Mouse (Mus musculus): ENCODE results near the gene Ntn5.
"Not testable (repeated sequence)": the region's sequence is repeated elsewhere in the genome, so short reads cannot be mapped to it uniquely, and the experiment has no call there.

Gene Ntn5

GRCm38 (mm10) chr7:45683396-45684050, at the start of gene Ntn5:
TSS of gene Ntn5 (plus strand) at chr7:45684022.
- ATAC-seq (ENCODE audit: insufficient number of reproducible peaks, low FRiP score, low TSS enrichment): no peak

GRCm38 (mm10) chr7:45634946-45635681, 48.7 kb upstream of the Ntn5 start:
- no peak for ATAC-seq (ENCODE audit: insufficient number of reproducible peaks, low FRiP score, low TSS enrichment)

- ATAC-seq (ENCODE audit: insufficient number of reproducible peaks, low FRiP score, low TSS enrichment): no peak
Observed at GRCm38 (mm10) chr7:45635711-45636688, 47.8 kb upstream of the Ntn5 start.

- ATAC-seq (ENCODE audit: insufficient number of reproducible peaks, low FRiP score, low TSS enrichment): no peak
Observed at GRCm38 (mm10) chr7:45637710-45638109, 46.1 kb upstream of the Ntn5 start.

- ATAC-seq (ENCODE audit: insufficient number of reproducible peaks, low FRiP score, low TSS enrichment): peak; percentile 80
Observed at GRCm38 (mm10) chr7:45638623-45639401, 45.0 kb upstream of the Ntn5 start.

- no peak for ATAC-seq (ENCODE audit: insufficient number of reproducible peaks, low FRiP score, low TSS enrichment)
Observed at GRCm38 (mm10) chr7:45639561-45640027, 44.2 kb upstream of the Ntn5 start, which contains the start of gene Mamstr. TSS of gene Mamstr (plus strand) at chr7:45639977.

- no peak for ATAC-seq (ENCODE audit: insufficient number of reproducible peaks, low FRiP score, low TSS enrichment)
Observed at GRCm38 (mm10) chr7:45640191-45640957, 43.4 kb upstream of the Ntn5 start.

GRCm38 (mm10) chr7:45641391-45642040, 42.3 kb upstream of the Ntn5 start:
- no peak for ATAC-seq (ENCODE audit: insufficient number of reproducible peaks, low FRiP score, low TSS enrichment)

- no peak for ATAC-seq (ENCODE audit: insufficient number of reproducible peaks, low FRiP score, low TSS enrichment)
Observed at GRCm38 (mm10) chr7:45642083-45642482, 41.7 kb upstream of the Ntn5 start.

- no peak for ATAC-seq (ENCODE audit: insufficient number of reproducible peaks, low FRiP score, low TSS enrichment)
Observed at GRCm38 (mm10) chr7:45642503-45643255, 41.1 kb upstream of the Ntn5 start.

- peak; percentile 82 for ATAC-seq (ENCODE audit: insufficient number of reproducible peaks, low FRiP score, low TSS enrichment)
Observed at GRCm38 (mm10) chr7:45643441-45644178, 40.2 kb upstream of the Ntn5 start.

- ATAC-seq (ENCODE audit: insufficient number of reproducible peaks, low FRiP score, low TSS enrichment): no peak
Observed at GRCm38 (mm10) chr7:45644183-45644582, 39.6 kb upstream of the Ntn5 start.

GRCm38 (mm10) chr7:45644872-45645590, 38.8 kb upstream of the Ntn5 start:
- no peak for ATAC-seq (ENCODE audit: insufficient number of reproducible peaks, low FRiP score, low TSS enrichment)

- no peak for ATAC-seq (ENCODE audit: insufficient number of reproducible peaks, low FRiP score, low TSS enrichment)
Observed at GRCm38 (mm10) chr7:45645591-45645971, 38.2 kb upstream of the Ntn5 start.

GRCm38 (mm10) chr7:45646671-45647070, 37.2 kb upstream of the Ntn5 start:
- no peak for ATAC-seq (ENCODE audit: insufficient number of reproducible peaks, low FRiP score, low TSS enrichment)

GRCm38 (mm10) chr7:45649351-45649750, 34.5 kb upstream of the Ntn5 start:
- no peak for ATAC-seq (ENCODE audit: insufficient number of reproducible peaks, low FRiP score, low TSS enrichment)

- not testable (repeated sequence) for ATAC-seq (ENCODE audit: insufficient number of reproducible peaks, low FRiP score, low TSS enrichment)
Observed at GRCm38 (mm10) chr7:45650484-45650883, 33.3 kb upstream of the Ntn5 start.
